Mouse (Mus musculus): ENCODE data around the gene Depdc1b. TPM values are rescaled to one million over a fixed set of nuclear protein-coding genes. Genes with fewer than 3 reads are reported as not detected.

Gene Depdc1b
- polyA plus RNA-seq, 1 experiment from 2014 or later, result 5.4 TPM

DNA sequence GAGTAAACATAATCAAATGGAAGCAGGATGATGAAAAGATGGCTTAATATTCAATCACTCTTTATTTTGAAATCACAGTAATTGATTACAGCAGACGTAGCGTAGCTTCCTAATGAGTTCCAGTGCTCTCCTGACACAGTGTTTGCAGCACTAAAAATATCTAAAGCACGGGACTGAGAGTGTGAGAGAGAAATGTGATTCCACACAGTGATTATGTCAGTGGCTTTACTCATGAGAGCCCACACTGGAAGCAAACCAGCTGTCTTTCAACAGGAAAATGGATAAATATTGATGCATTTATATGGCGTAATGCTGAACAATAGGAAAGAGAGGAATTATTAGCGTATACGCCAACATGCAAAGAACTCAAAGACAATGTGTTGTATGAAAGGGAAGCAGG lies 37.5 kb upstream of the Depdc1b start:
- H3K9me3 ChIP-seq (ENCODE audit: control insufficient read depth, low read length), result no peaks in the 10 kb centered on the region
- no peaks in the 10 kb centered on the region for H3K36me3 ChIP-seq (ENCODE audit: control insufficient read depth, insufficient read depth)
- no peak overlapping the region for H3K4me3 ChIP-seq (replicated peaks; ENCODE audit: low read length)
- 62% methylated on average over 6 of the region's 6 CpGs for WGBS
- no peak overlapping the region for H3K4me2 ChIP-seq (ENCODE audit: low read length)
- H3K27me3 ChIP-seq (replicated peaks; ENCODE audit: control insufficient read depth, insufficient read depth, low read length), result no peaks in the 10 kb centered on the region
- no peak overlapping the region for H3K9ac ChIP-seq (replicated peaks; ENCODE audit: low read depth, low read length)
- no peak overlapping the region for H3K27ac ChIP-seq (ENCODE audit: low read length)
- no peaks in the 10 kb centered on the region for H3K4me1 ChIP-seq (replicated peaks; ENCODE audit: control insufficient read depth, insufficient read depth, low read length)
- peak; percentile 57; the same call in 1 of the 2 replicates for ATAC-seq

- 93% methylated on average over 2 of the region's 2 CpGs for WGBS
- Histone ChIP-seq H3K9me3 (ENCODE audit: control insufficient read depth, low read length) (no peaks in the 10 kb centered on the region), H3K36me3 (ENCODE audit: control insufficient read depth, insufficient read depth) (no peaks in the 10 kb centered on the region)
Observed at GRCm38 (mm10) chr13:108284312-108284711, 31.8 kb upstream of the Depdc1b start.

GRCm38 (mm10) chr13:108287953-108288352 lies 28.2 kb upstream of the Depdc1b start:
- no peak overlapping the region for H3K27ac ChIP-seq (ENCODE audit: low read length)
- 70% methylated on average over 3 of the region's 3 CpGs for WGBS

More at GRCm38 (mm10) chr13:108284312-108284711, 31.8 kb upstream of the Depdc1b start:
- ATAC-seq, result no peak
- no peak overlapping the region for H3K27ac ChIP-seq (ENCODE audit: low read length)
- H3K9ac ChIP-seq (replicated peaks; ENCODE audit: low read depth, low read length), result no peak overlapping the region
- H3K4me1 ChIP-seq (replicated peaks; ENCODE audit: control insufficient read depth, insufficient read depth, low read length), result no peaks in the 10 kb centered on the region
- H3K4me2 ChIP-seq (ENCODE audit: low read length), result no peak overlapping the region
- no peak overlapping the region for H3K4me3 ChIP-seq (replicated peaks; ENCODE audit: low read length)
- no peaks in the 10 kb centered on the region for H3K27me3 ChIP-seq (replicated peaks; ENCODE audit: control insufficient read depth, insufficient read depth, low read length)

GRCm38 (mm10) chr13:108289436-108289835 lies 26.7 kb upstream of the Depdc1b start:
- Histone ChIP-seq H3K4me2 (ENCODE audit: low read length) (no peak overlapping the region), H3K27me3 (replicated peaks; ENCODE audit: control insufficient read depth, insufficient read depth, low read length) (no peaks in the 10 kb centered on the region), H3K36me3 (ENCODE audit: control insufficient read depth, insufficient read depth) (no peaks in the 10 kb centered on the region), H3K4me3 (replicated peaks; ENCODE audit: low read length) (no peak overlapping the region), H3K4me1 (replicated peaks; ENCODE audit: control insufficient read depth, insufficient read depth, low read length) (no peaks in the 10 kb centered on the region), H3K9me3 (ENCODE audit: control insufficient read depth, low read length) (no peaks in the 10 kb centered on the region), H3K27ac (ENCODE audit: low read length) (no peak overlapping the region), H3K9ac (replicated peaks; ENCODE audit: low read depth, low read length) (no peak overlapping the region)
- 65% methylated on average over 3 of the region's 3 CpGs for WGBS
- no peak for ATAC-seq

More at GRCm38 (mm10) chr13:108287953-108288352, 28.2 kb upstream of the Depdc1b start:
- no peak overlapping the region for H3K4me3 ChIP-seq (replicated peaks; ENCODE audit: low read length)
- no peaks in the 10 kb centered on the region for H3K4me1 ChIP-seq (replicated peaks; ENCODE audit: control insufficient read depth, insufficient read depth, low read length)
- H3K9me3 ChIP-seq (ENCODE audit: control insufficient read depth, low read length), result no peaks in the 10 kb centered on the region
- H3K4me2 ChIP-seq (ENCODE audit: low read length), result no peak overlapping the region
- no peaks in the 10 kb centered on the region for H3K27me3 ChIP-seq (replicated peaks; ENCODE audit: control insufficient read depth, insufficient read depth, low read length)
- no peak for ATAC-seq
- H3K36me3 ChIP-seq (ENCODE audit: control insufficient read depth, insufficient read depth), result no peaks in the 10 kb centered on the region
- H3K9ac ChIP-seq (replicated peaks; ENCODE audit: low read depth, low read length), result no peak overlapping the region

DNA sequence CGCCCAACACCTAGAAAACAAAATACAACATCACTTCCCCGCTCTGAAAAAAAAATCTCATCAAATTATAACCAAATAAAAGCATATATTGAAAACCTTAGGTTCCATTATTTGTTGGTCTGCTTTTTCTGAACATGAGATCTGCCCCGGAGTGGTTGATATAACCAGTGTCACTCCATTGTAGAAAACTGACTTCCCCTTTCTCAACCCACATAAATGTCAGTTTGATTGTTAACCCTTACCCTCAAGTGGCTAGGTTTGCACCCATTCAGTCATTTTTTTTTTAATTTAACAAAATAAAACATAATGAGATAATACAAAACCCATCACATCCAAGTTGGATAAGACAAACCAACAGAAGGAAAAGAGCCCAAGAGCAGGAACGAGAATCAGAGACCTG lies 25.8 kb upstream of the Depdc1b start:
- Histone ChIP-seq H3K9me3 (ENCODE audit: control insufficient read depth, low read length) (no peaks in the 10 kb centered on the region), H3K4me2 (ENCODE audit: low read length) (no peak overlapping the region), H3K36me3 (ENCODE audit: control insufficient read depth, insufficient read depth) (no peaks in the 10 kb centered on the region), H3K4me1 (replicated peaks; ENCODE audit: control insufficient read depth, insufficient read depth, low read length) (no peaks in the 10 kb centered on the region), H3K27ac (ENCODE audit: low read length) (no peak overlapping the region), H3K4me3 (replicated peaks; ENCODE audit: low read length) (no peak overlapping the region), H3K9ac (replicated peaks; ENCODE audit: low read depth, low read length) (no peak overlapping the region), H3K27me3 (replicated peaks; ENCODE audit: control insufficient read depth, insufficient read depth, low read length) (no peaks in the 10 kb centered on the region)
- WGBS, result 91% methylated on average over 4 of the region's 4 CpGs
- no peak for ATAC-seq

GRCm38 (mm10) chr13:108297350-108298093 lies 18.6 kb upstream of the Depdc1b start:
- peak overlapping the region; percentile 47 for H3K4me2 ChIP-seq (ENCODE audit: low read length)
- no peak overlapping the region for H3K9ac ChIP-seq (replicated peaks; ENCODE audit: low read depth, low read length)
- no peak overlapping the region for H3K27ac ChIP-seq (ENCODE audit: low read length)
- no peaks in the 10 kb centered on the region for H3K4me1 ChIP-seq (replicated peaks; ENCODE audit: control insufficient read depth, insufficient read depth, low read length)
- H3K36me3 ChIP-seq (ENCODE audit: control insufficient read depth, insufficient read depth), result no peaks in the 10 kb centered on the region
- peak overlapping the region; percentile 26 for H3K4me3 ChIP-seq (replicated peaks; ENCODE audit: low read length)
- 27% methylated on average over 12 of the region's 12 CpGs for WGBS
- no peaks in the 10 kb centered on the region for H3K9me3 ChIP-seq (ENCODE audit: control insufficient read depth, low read length)
- ATAC-seq, result peak; percentile 82
- no peaks in the 10 kb centered on the region for H3K27me3 ChIP-seq (replicated peaks; ENCODE audit: control insufficient read depth, insufficient read depth, low read length)

- Histone ChIP-seq H3K4me1 (replicated peaks; ENCODE audit: control insufficient read depth, insufficient read depth, low read length) (no peaks in the 10 kb centered on the region), H3K9me3 (ENCODE audit: control insufficient read depth, low read length) (no peaks in the 10 kb centered on the region), H3K27me3 (replicated peaks; ENCODE audit: control insufficient read depth, insufficient read depth, low read length) (no peaks in the 10 kb centered on the region), H3K27ac (ENCODE audit: low read length) (no peak overlapping the region), H3K4me3 (replicated peaks; ENCODE audit: low read length) (no peak overlapping the region), H3K4me2 (ENCODE audit: low read length) (no peak overlapping the region), H3K9ac (replicated peaks; ENCODE audit: low read depth, low read length) (no peak overlapping the region), H3K36me3 (ENCODE audit: control insufficient read depth, insufficient read depth) (no peaks in the 10 kb centered on the region)
- ATAC-seq, result no peak
- 77% methylated on average over 5 of the region's 5 CpGs for WGBS
Observed at GRCm38 (mm10) chr13:108298241-108298640, 17.9 kb upstream of the Depdc1b start.

DNA sequence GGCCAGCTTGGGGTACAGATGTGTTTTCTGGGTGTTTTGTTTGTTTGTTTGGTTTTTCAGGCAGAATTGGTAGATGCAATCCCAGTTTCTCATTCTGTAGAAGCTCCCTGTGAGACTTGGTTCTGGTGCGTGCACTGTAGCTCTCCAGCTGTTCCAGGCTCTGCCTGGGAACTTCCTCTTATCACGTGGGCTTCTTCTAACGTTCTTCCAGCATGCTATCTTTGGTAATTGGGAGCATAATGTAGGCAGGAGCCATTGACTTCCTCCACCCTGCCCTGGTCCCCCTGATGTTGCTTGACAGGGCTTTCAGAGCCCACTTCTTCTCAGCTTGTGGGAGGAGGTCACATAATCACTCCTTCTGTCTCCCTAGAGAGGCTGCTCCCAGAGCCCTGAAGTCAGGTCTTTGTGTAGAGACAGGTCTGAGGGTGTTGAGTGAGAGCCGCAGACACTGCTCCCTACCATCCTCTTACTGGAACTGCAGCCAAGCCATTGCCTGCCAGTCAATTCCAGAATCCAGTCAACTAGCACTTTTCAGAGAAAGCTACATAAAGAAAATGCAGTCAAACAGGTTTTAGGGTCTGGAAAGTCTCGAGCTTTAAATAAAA lies 15.7 kb upstream of the Depdc1b start:
- Histone ChIP-seq H3K9me3 (ENCODE audit: control insufficient read depth, low read length) (no peaks in the 10 kb centered on the region), H3K27me3 (replicated peaks; ENCODE audit: control insufficient read depth, insufficient read depth, low read length) (no peaks in the 10 kb centered on the region), H3K36me3 (ENCODE audit: control insufficient read depth, insufficient read depth) (no peaks in the 10 kb centered on the region), H3K4me2 (ENCODE audit: low read length) (no peak overlapping the region), H3K27ac (ENCODE audit: low read length) (no peak overlapping the region), H3K4me1 (replicated peaks; ENCODE audit: control insufficient read depth, insufficient read depth, low read length) (no peaks in the 10 kb centered on the region), H3K4me3 (replicated peaks; ENCODE audit: low read length) (no peak overlapping the region), H3K9ac (replicated peaks; ENCODE audit: low read depth, low read length) (no peak overlapping the region)
- 28% methylated on average over 5 of the region's 5 CpGs for WGBS
- 0 out of 2 replicates have a peak, but pooled peaks have one; percentile 37 for ATAC-seq

DNA sequence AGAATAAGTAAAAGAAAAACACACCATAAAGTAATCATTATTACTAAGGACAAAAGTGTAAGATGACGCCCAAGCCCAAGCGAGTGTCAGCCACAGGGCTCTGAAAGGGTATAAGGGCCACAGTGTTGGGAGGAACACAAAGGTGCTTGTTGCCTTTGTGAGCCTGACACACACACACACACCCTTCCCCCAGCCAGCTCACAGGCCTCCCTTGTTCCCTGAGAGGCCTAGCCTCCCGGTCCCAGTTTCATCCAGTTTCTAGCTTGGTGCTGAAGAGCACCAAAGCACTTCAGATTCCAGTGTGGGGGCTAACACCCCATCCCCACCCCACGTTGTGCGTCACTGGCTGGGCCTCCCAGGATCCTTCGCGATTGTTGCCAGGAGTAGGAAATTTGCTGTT lies 14.7 kb upstream of the Depdc1b start:
- 30% methylated on average over 7 of the region's 7 CpGs for WGBS
- peak; percentile 48 for ATAC-seq
- H3K27me3 ChIP-seq (replicated peaks; ENCODE audit: control insufficient read depth, insufficient read depth, low read length), result no peaks in the 10 kb centered on the region

More for the DNA sequence above, 14.7 kb upstream of the Depdc1b start:
- Histone ChIP-seq H3K9ac (replicated peaks; ENCODE audit: low read depth, low read length) (no peak overlapping the region), H3K4me1 (replicated peaks; ENCODE audit: control insufficient read depth, insufficient read depth, low read length) (no peaks in the 10 kb centered on the region), H3K9me3 (ENCODE audit: control insufficient read depth, low read length) (no peaks in the 10 kb centered on the region), H3K27ac (ENCODE audit: low read length) (no peak overlapping the region), H3K4me3 (replicated peaks; ENCODE audit: low read length) (no peak overlapping the region), H3K36me3 (ENCODE audit: control insufficient read depth, insufficient read depth) (no peaks in the 10 kb centered on the region), H3K4me2 (ENCODE audit: low read length) (no peak overlapping the region)
